Mouse (Mus musculus) cerebellum, adult 2 months (tissue): ENCODE results near the gene Acrbp.

Experiments
- CTCF ChIP-seq: fragments of 200-500 bp; IDR thresholded peaks from 2 replicates; pipeline ENCODE4 v1.5.1; 2011; ENCODE audit warnings: low read depth, mild to moderate bottlenecking, control low read depth, low read length, moderate library complexity, borderline replicate concordance; ENCODE audit not compliant: insufficient read depth
- POLR2A ChIP-seq: fragments of 200-500 bp; IDR thresholded peaks from 2 replicates; pipeline ENCODE4 v1.6.1; 2011; ENCODE audit warnings: low read length, control low read depth, borderline replicate concordance; ENCODE audit not compliant: insufficient read depth

DNA sequence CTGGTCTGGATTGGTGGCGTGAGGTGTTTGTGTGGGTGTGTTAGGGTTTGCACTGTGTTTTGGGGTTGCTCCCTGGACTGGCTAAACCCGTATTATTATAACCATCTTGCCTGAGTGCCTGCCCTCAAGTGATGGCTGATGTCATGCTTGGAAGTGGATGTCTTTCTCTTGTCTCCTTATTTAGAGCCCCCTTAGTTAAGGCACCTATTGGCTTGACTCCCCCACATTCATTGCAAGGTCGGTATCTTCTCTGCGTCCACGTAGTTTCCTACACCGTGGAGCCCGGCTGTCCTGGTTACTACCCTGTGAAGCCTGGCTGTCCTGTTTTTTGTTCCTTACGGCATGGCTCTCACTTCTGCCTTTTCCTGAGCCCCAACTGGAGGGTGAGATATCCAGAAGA is 48.5 kb downstream of the Acrbp start:
- TF ChIP-seq POLR2A: no peak
- no peak for TF ChIP-seq CTCF
